Mouse (Mus musculus): ENCODE measurements around the gene Hspb11.

The Hspb11 gene

DNA sequence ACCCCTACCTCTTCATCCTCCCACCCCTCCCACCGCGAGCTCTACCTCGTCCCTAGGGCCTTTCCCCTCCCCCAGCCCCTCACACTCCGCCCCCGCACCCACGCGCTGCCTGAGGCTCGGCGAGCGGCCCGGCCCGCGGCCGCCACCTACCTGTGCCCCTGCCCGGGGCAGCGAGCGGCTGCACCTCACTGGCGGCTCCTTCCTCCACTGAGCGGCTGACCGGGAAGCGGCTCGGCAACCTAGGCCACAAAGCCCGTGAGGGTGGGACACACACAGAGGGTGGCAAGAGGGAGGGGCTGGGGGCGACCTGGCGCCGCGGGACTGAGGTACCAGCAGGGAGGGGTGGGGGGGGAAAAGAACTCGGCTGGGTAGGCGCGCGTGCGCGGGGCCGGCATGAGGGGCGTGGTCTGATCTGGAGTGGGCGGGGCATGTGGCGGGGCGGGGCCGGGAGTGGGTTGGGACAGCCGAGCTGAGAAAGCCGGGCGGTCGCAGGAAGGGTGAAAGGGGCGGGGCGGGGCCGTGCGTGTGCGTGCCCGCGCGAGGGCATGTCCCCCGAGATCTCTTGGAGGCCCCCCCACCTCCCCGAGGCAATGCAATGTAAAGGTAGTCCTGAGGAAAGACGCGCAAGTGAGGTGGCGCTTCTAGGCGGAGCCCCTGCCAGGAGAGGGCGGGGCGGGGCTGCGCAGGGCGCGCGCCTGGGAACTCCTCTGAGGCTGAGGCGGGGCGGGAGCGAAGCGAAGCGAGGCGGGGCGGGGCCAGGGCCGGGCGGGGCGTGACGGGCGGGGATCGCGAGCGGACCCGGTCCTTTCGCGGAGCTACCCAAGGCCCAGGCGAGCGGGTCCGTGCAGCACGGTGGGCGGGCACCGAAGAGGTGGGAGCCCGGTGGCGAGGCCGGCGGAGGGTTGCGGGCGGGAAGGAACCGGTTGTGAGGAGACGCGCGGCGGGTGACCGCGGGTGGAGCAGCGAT is at the start of gene Hspb11, which contains the start of gene Lrrc42:
Gene Hspb11 (plus strand): TSS at position 469 of the 967 bp plus-strand sequence.
Gene Lrrc42 (minus strand): TSS at position 408 of the 967 bp plus-strand sequence.
- DNase-seq = peak; percentile 98 to 99

DNA sequence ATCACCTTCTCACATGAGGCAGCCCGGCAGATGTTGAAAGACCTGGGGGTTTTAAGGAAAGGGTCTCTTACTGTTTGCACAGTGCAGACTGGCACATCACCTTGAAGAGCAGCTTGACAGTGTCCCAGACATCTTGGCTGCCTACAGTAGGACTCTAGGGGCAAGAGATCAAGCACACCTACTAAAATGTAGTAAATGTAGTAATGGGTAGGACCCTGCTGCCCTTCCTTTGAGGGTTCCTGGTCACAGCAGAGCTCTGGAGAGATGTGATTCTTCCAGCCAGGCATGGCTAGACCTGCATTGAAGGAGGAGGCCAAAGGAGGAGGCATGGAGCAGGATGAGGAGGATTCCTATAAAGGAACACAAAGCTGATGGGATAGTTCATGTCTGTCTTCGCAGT is 46.4 kb upstream of the Hspb11 start:
- no peak for DNase-seq

- no peak for DNase-seq
Observed at GRCm38 (mm10) chr4:107208880-107209279, 44.5 kb upstream of the Hspb11 start, which contains the start of gene Ldlrad1. Ldlrad1 (plus strand) TSS chr4:107209180.

DNA sequence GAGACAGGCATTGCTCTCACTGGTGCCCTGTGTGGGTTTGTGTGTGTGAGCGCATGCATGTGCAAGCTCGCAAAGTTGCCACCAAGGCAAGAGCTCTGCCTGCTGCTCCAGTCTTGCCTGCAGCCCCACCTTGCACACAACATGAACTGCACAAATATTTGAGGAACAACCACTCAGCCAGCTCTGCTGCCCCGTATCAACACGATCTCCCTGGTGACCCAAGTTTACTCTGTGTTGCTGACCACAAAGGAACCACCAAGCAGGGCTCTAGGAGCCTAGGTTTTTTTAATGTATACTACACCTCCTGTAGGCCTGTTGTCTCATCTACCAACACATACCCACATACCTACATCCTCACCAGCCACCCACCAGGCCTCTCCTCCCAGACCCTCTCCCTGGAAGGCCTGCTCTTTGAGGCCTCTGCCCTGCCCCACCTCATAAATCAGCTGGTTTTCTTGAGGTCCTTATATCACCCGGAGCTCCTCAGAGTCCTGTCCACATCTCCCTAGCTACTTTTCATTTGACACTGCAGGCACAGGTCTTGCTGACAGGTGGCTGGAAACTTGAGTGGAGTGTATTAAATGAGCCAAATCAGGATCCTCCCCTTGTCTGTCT is 42.8 kb upstream of the Hspb11 start:
- DNase-seq = no peak

GRCm38 (mm10) chr4:107211465-107211864 is 41.9 kb upstream of the Hspb11 start:
- no peak for DNase-seq

DNA sequence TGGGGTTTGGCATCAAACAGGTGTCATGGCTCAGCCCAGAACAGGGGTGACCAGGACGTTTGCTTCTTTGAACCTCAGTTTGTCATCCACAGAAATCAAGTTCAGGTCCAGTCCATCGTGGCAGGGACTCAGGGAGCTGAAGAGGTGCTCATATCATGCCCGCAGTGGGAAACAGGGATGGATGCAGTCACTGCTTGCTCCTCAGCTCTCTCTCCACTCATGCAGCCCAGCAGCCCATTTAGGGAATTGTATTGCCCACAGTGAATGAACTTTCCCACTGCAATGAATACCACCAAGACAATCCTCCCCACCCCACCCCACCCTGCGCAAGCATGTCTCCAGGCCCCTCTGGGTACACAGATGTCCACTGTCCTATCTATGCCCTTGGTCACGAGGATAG is 41.5 kb upstream of the Hspb11 start:
- DNase-seq = no peak

GRCm38 (mm10) chr4:107213279-107214011 is 39.9 kb upstream of the Hspb11 start:
- no peak for DNase-seq

- DNase-seq = no peak
Observed at GRCm38 (mm10) chr4:107217574-107217973, 35.8 kb upstream of the Hspb11 start.

DNA sequence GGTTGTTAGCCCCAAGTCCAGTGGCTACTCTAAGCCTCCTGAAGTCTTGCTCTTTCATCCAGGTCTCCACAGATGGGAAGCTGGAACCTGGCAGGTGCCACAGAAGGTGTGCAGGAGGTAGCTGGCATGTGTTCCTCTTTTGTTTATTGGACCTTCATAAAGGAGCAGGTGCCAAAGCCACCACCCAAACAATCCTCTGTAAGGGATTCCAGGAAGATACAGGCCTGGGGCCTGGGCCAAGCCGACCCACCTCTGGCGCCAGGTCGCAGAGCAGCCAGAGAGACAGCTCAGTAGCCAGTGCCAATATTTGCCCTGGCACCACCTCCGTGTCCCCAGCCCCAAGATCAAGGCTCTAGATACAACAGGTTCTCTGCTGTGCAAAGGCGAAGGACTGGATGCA is 31.9 kb upstream of the Hspb11 start:
- no peak for DNase-seq

DNA sequence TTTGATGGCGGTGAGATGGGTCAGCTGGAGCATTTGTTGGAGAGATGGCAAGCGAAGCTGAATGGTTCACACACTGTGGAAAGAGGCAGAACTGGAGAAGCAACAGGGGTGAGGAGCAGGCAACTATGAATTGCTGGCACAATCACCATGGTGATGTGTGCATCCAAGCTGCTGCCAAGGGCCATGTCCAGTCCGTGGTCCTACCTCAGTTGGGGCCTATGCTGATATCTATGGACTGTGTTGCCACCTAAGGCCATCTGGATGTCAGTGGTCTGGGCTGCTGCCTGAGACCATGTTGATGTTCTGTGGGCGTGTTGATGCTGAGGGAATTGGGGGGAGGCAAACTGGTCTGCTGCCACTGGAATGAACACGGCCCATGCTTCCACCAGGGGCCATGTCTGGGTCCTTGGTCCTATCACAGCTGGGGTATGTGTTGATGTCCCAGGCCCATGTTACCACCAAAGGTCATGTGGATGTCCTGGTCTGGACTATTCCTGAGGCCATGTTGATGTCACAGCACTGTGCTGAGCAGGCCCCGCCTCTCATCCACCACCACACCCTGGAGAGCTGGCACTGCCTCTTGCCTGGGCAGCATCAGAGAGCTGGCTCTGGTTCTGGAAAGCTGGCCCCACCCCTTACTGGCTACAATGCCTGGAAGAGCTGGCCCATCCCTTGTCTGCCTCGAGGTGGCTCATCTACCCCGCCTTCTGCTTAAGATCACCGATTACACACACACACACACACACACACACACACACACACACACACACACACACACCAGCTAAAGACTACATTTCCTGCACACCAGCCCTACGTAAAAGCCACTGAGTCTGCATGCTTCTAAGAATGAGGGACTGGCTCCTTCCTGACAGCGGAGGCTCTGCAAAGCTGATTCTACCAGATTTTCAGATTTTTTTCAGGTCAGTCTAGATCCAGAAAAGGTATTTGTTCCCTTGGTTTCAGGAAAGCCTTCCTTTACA is 29.9 kb upstream of the Hspb11 start:
- peak in 1 of 2 experiments; percentile 21 for DNase-seq

DNA sequence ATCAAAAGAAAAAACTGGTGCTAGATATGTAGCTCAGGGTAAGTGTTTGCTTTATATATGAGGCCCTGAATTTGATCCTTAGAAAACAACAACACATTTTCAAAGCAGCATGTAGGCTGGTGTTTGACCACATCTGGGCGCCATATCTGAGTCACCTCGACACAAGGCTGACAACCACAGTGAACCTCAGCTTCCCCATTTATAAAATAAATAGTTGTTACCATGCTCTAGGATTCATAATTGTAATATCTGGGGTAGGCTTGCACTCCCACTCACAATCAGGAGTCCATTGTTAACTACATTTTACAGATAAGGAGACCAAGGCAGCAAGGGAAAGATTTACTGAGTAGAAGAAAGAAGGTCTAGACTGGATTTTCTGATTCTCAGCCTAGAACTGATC is 27.1 kb upstream of the Hspb11 start:
- DNase-seq = no peak

DNA sequence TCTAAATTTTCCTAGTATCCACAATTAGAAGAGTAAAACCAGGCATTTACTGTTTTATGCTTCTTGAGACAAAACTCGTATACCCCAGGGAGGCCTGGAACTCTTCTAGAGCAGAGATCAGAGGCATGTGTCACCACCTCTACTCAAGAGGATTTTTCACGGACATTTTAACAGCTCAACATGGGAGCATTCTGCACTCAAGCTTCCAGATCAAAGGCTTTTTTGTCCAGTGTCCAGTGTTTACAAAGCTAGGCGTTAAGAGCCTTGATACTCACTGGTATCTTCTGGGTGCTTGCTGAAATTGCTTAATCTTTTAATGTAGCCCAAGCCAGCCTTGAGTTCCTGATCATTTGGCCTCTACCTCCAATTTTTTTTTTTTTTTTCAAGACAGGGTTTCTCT is 21.2 kb upstream of the Hspb11 start:
- no peak for DNase-seq

- DNase-seq = no peak
Observed at GRCm38 (mm10) chr4:107238253-107238652, 15.1 kb upstream of the Hspb11 start.

DNA sequence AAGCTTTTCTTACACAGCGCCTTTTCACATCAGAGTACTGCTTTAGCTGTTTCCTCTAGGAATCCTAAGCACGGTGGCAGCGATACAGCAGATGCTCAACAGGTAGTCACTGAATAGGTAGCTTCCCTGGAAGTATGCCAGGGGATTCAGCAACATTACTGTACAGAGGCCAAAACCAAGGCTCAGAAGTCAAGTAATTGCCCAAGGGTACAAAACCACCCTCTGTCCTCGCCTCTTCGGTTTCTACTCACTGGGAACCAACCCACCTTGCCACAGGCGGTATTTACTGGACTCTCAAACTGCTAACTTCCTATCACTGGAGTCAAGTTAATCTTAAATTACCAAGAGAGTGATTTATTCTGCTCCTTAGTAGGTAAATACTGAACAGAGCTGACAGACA is 13.2 kb upstream of the Hspb11 start:
- DNase-seq = no peak

- peak in 1 of 2 experiments; percentile 12 for DNase-seq
Observed at GRCm38 (mm10) chr4:107243365-107244333, 9.7 kb upstream of the Hspb11 start.

- DNase-seq = peak in 1 of 2 experiments; percentile 14
Observed at GRCm38 (mm10) chr4:107245368-107245767, 8.0 kb upstream of the Hspb11 start.

- no peak for DNase-seq
Observed at GRCm38 (mm10) chr4:107246040-107246439, 7.4 kb upstream of the Hspb11 start.

DNA sequence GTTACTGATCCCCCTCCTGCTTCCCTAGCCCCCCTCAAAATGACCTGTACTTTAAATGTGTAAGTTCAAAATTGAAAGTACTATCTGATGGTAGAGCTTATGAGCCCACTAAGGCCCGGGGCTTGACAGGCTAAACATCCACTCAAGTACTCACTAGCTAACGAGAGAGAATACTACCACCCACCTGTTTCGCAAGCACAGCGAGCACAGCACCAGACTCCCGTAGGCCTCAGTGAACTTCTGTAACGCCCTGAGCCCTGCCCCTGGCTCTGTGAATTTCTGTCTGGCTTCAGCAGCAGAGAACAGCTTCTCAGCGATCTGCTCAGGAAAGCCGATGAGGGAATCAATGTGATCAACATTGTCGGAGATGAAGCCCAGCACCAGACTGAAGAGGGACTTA is 6.3 kb upstream of the Hspb11 start:
- DNase-seq = no peak

GRCm38 (mm10) chr4:107248061-107248460 is 5.3 kb upstream of the Hspb11 start:
- no peak for DNase-seq

- DNase-seq = no peak
Observed at GRCm38 (mm10) chr4:107249471-107249870, 3.9 kb upstream of the Hspb11 start.

GRCm38 (mm10) chr4:107250494-107250893 is 2.9 kb upstream of the Hspb11 start:
- DNase-seq = peak; percentile 23 to 50

Measured in kidney, postnatal 4 days (tissue).